Mouse (Mus musculus) MEL (cell line): ENCODE results near the gene Slc35b1. TPM values are rescaled to one million over a fixed set of nuclear protein-coding genes. Genes with fewer than 3 reads are reported as not detected.
A peak's percentile ranks its signal among the peaks of the same experiment; 100 is the strongest.

ENCODE experiments used
- DNase-seq: peaks from one replicate; pipeline ENCODE4 v3.0.0; 2011; ENCODE audit warnings: low read depth, low spot score
- H3K27ac ChIP-seq: 2 replicates; pipeline ENCODE4 v1.5.1; 2012; ENCODE audit warnings: low read depth, mild to moderate bottlenecking, control low read depth, low read length, moderate library complexity; ENCODE audit not compliant: control insufficient read depth
- H3K27me3 ChIP-seq, 2 experiments: fragments of 150-350 bp in 1 of 2; sonication (generic) in 1 of 2; 2 replicates each; pipeline ENCODE4 v1.6.1; 2012; ENCODE audit warnings: low read length in 2 of 2, mild to moderate bottlenecking in 2 of 2, improper control_type of control experiment in 1 of 2, moderate library complexity in 1 of 2; ENCODE audit not compliant: insufficient read depth in 2 of 2, control insufficient read depth in 1 of 2
- H3K36me3 ChIP-seq, 2 experiments: 2 replicates each; pipeline ENCODE4 v1.6.1; 2012 to 2014; ENCODE audit warnings: low read length in 2 of 2, improper control_type of control experiment in 1 of 2, inconsistent platforms in 1 of 2, mild to moderate bottlenecking in 1 of 2; ENCODE audit not compliant: insufficient read depth in 2 of 2, control insufficient read depth in 1 of 2
- H3K4me1 ChIP-seq, 2 experiments: fragments of 150-350 bp in 1 of 2; sonication (generic) in 1 of 2; 2 replicates each; pipeline ENCODE4 v1.6.1; 2012; ENCODE audit warnings: low read length in 2 of 2, improper control_type of control experiment in 1 of 2, mild to moderate bottlenecking in 1 of 2; ENCODE audit not compliant: insufficient read depth in 2 of 2, control insufficient read depth in 1 of 2
- H3K4me3 ChIP-seq, 2 experiments: fragments of 150-350 bp in 1 of 2; sonication (generic) in 1 of 2; 2 replicates each; pipeline ENCODE4 v1.5.1; 2012; ENCODE audit warnings: low read depth in 2 of 2, low read length in 2 of 2, mild to moderate bottlenecking in 2 of 2, moderate library complexity in 2 of 2, control low read depth in 1 of 2, improper control_type of control experiment in 1 of 2; ENCODE audit not compliant: control insufficient read depth in 1 of 2, insufficient read depth in 1 of 2
- H3K79me2 ChIP-seq: 2 replicates; pipeline ENCODE4 v1.6.1; 2012; ENCODE audit warnings: mild to moderate bottlenecking, low read length, moderate library complexity; ENCODE audit not compliant: control insufficient read depth, poor library complexity, insufficient read depth
- H3K9ac ChIP-seq: 2 replicates; pipeline ENCODE4 v1.6.1; 2012; ENCODE audit warnings: low read depth, mild to moderate bottlenecking, control low read depth, low read length, moderate library complexity; ENCODE audit not compliant: control insufficient read depth, poor library complexity, severe bottlenecking
- H3K9me3 ChIP-seq: fragments of 150-350 bp; sonication (generic); replicated peaks from 2 replicates; pipeline ENCODE4 v1.6.1; 2012; ENCODE audit warnings: mild to moderate bottlenecking, low read length, improper control_type of control experiment, moderate library complexity; ENCODE audit not compliant: insufficient read depth
- BHLHE40 ChIP-seq: IDR thresholded peaks from 2 replicates; pipeline ENCODE4 v1.6.1; 2012; ENCODE audit warnings: low read depth, mild to moderate bottlenecking, inconsistent platforms, low read length, improper control_type of control experiment, borderline replicate concordance
- CHD1 ChIP-seq: IDR thresholded peaks from 2 replicates; pipeline ENCODE4 v1.6.1; 2012; ENCODE audit warnings: low read depth, mild to moderate bottlenecking, inconsistent platforms, low read length, improper control_type of control experiment
- CHD2 ChIP-seq: IDR thresholded peaks from 2 replicates; pipeline ENCODE4 v1.6.1; 2011; ENCODE audit warnings: low read length, improper control_type of control experiment
- CTCF ChIP-seq, 3 experiments: IDR thresholded peaks in 2 of 3; conservative IDR thresholded peaks in 1 of 3; 2 replicates each; pipeline ENCODE4 v1.5.1; 2011 to 2012; ENCODE audit warnings: low read length in 3 of 3, low read depth in 2 of 3, mild to moderate bottlenecking in 2 of 3, improper control_type of control experiment in 1 of 3, inconsistent platforms in 1 of 3, mixed read lengths in 1 of 3, moderate library complexity in 1 of 3; ENCODE audit not compliant: control insufficient read depth in 1 of 3, insufficient read depth in 1 of 3, poor library complexity in 1 of 3, severe bottlenecking in 1 of 3
- E2F4 ChIP-seq: IDR thresholded peaks from 2 replicates; pipeline ENCODE4 v1.6.1; 2011; ENCODE audit warnings: low read depth, low read length, improper control_type of control experiment, borderline replicate concordance
- ELF1 ChIP-seq: IDR thresholded peaks from 2 replicates; pipeline ENCODE4 v1.6.1; 2014; ENCODE audit warnings: low read depth, mild to moderate bottlenecking, inconsistent platforms, low read length, improper control_type of control experiment, moderate library complexity
- EP300 ChIP-seq, 2 experiments: IDR thresholded peaks; 2 replicates each; pipeline ENCODE4 v1.6.1; 2011; ENCODE audit warnings: improper control_type of control experiment in 2 of 2, low read length in 2 of 2, low read depth in 1 of 2, mild to moderate bottlenecking in 1 of 2
- ETS1 ChIP-seq: IDR thresholded peaks from 2 replicates; pipeline ENCODE4 v1.6.1; 2012; ENCODE audit warnings: low read depth, mild to moderate bottlenecking, inconsistent platforms, low read length, improper control_type of control experiment, moderate library complexity
- GATA1 ChIP-seq: IDR thresholded peaks from 2 replicates; pipeline ENCODE4 v1.6.1; 2011; ENCODE audit warnings: low read depth, low read length, improper control_type of control experiment
- HCFC1 ChIP-seq: IDR thresholded peaks from 2 replicates; pipeline ENCODE4 v1.6.1; 2012; ENCODE audit warnings: low read depth, mild to moderate bottlenecking, inconsistent platforms, low read length, improper control_type of control experiment, moderate library complexity
- JUND ChIP-seq: IDR thresholded peaks from 2 replicates; pipeline ENCODE4 v1.6.1; 2011; ENCODE audit warnings: low read depth, mild to moderate bottlenecking, improper control_type of control experiment, low read length
- KAT2A ChIP-seq: conservative IDR thresholded peaks from 2 replicates; pipeline ENCODE4 v1.6.1; 2012; ENCODE audit warnings: low read depth, low read length, improper control_type of control experiment, inconsistent platforms
- MAFK ChIP-seq: IDR thresholded peaks from 2 replicates; pipeline ENCODE4 v1.6.1; 2011; ENCODE audit warnings: low read depth, mild to moderate bottlenecking, low read length, improper control_type of control experiment, borderline replicate concordance
- MAX ChIP-seq: IDR thresholded peaks from 2 replicates; pipeline ENCODE4 v1.6.1; 2011; ENCODE audit warnings: low read length, improper control_type of control experiment
- MAZ ChIP-seq: IDR thresholded peaks from 2 replicates; pipeline ENCODE4 v1.6.1; 2012; ENCODE audit warnings: low read depth, mild to moderate bottlenecking, inconsistent platforms, low read length, improper control_type of control experiment
- MEF2A ChIP-seq: IDR thresholded peaks from 2 replicates; pipeline ENCODE4 v1.6.1; 2014; ENCODE audit warnings: low read depth, mild to moderate bottlenecking, inconsistent platforms, low read length, improper control_type of control experiment; ENCODE audit not compliant: poor library complexity, insufficient replicate concordance, severe bottlenecking; ENCODE audit errors: extremely low read depth
- MXI1 ChIP-seq: IDR thresholded peaks from 2 replicates; pipeline ENCODE4 v1.6.1; 2011; ENCODE audit warnings: mild to moderate bottlenecking, low read depth, low read length, improper control_type of control experiment
- MYB ChIP-seq: IDR thresholded peaks from 2 replicates; pipeline ENCODE4 v1.6.1; 2011; ENCODE audit warnings: mild to moderate bottlenecking, low read depth, low read length, improper control_type of control experiment
- MYC ChIP-seq: IDR thresholded peaks from 2 replicates; pipeline ENCODE4 v1.6.1; 2011; ENCODE audit warnings: low read depth, mild to moderate bottlenecking, low read length, improper control_type of control experiment, moderate library complexity
- NELFE ChIP-seq: IDR thresholded peaks from 2 replicates; pipeline ENCODE4 v1.6.1; 2011; ENCODE audit warnings: low read depth, low read length, improper control_type of control experiment
- NRF1 ChIP-seq: IDR thresholded peaks from 2 replicates; pipeline ENCODE4 v1.6.1; 2014; ENCODE audit warnings: low read depth, mild to moderate bottlenecking, inconsistent platforms, low read length, improper control_type of control experiment, moderate library complexity; ENCODE audit not compliant: poor library complexity, insufficient read depth, severe bottlenecking
- POLR2A ChIP-seq, 2 experiments: IDR thresholded peaks; 2 replicates each; pipeline ENCODE4 v1.6.1; 2011 to 2012; ENCODE audit warnings: low read length in 2 of 2, mild to moderate bottlenecking in 2 of 2, control low read depth in 1 of 2, improper control_type of control experiment in 1 of 2, low read depth in 1 of 2, moderate library complexity in 1 of 2; ENCODE audit not compliant: control insufficient read depth in 1 of 2, insufficient read depth in 1 of 2, poor library complexity in 1 of 2
- POLR2AphosphoS5 ChIP-seq: IDR thresholded peaks from 2 replicates; pipeline ENCODE4 v1.6.1; 2012; ENCODE audit warnings: low read depth, borderline replicate concordance, mild to moderate bottlenecking, inconsistent platforms, low read length, moderate library complexity, mixed read lengths
- RCOR1 ChIP-seq: IDR thresholded peaks from 2 replicates; pipeline ENCODE4 v1.6.1; 2012; ENCODE audit warnings: low read depth, mild to moderate bottlenecking, inconsistent platforms, low read length, improper control_type of control experiment
- SIN3A ChIP-seq: IDR thresholded peaks from 2 replicates; pipeline ENCODE4 v1.6.1; 2012; ENCODE audit warnings: low read length, improper control_type of control experiment, inconsistent platforms
- SMC3 ChIP-seq: IDR thresholded peaks from 2 replicates; pipeline ENCODE4 v1.6.1; 2011; ENCODE audit warnings: low read depth, low read length, improper control_type of control experiment
- TAL1 ChIP-seq: IDR thresholded peaks from 2 replicates; pipeline ENCODE4 v1.6.1; 2012; ENCODE audit warnings: mild to moderate bottlenecking, inconsistent platforms, low read length, moderate library complexity, mixed read lengths
- TBP ChIP-seq: IDR thresholded peaks from 2 replicates; pipeline ENCODE4 v1.8.0; 2011; ENCODE audit warnings: low read depth, low read length, improper control_type of control experiment
- TCF12 ChIP-seq: IDR thresholded peaks from 2 replicates; pipeline ENCODE4 v1.6.1; 2014; ENCODE audit warnings: low read depth, mild to moderate bottlenecking, inconsistent platforms, low read length, improper control_type of control experiment, moderate library complexity
- UBTF ChIP-seq: IDR thresholded peaks from 2 replicates; pipeline ENCODE4 v1.6.1; 2012; ENCODE audit warnings: low read depth, mild to moderate bottlenecking, inconsistent platforms, low read length, improper control_type of control experiment, moderate library complexity, borderline replicate concordance; ENCODE audit not compliant: insufficient read depth
- USF1 ChIP-seq: IDR thresholded peaks from 2 replicates; pipeline ENCODE4 v1.6.1; 2014; ENCODE audit warnings: low read depth, mild to moderate bottlenecking, inconsistent platforms, low read length, improper control_type of control experiment, moderate library complexity
- USF2 ChIP-seq, 2 experiments: IDR thresholded peaks; 2 replicates each; pipeline ENCODE4 v1.6.1; 2011 to 2012; ENCODE audit warnings: improper control_type of control experiment in 2 of 2, low read length in 2 of 2, borderline replicate concordance in 1 of 2, inconsistent platforms in 1 of 2, low read depth in 1 of 2, mild to moderate bottlenecking in 1 of 2; ENCODE audit not compliant: insufficient read depth in 1 of 2
- ZKSCAN1 ChIP-seq: IDR thresholded peaks from 2 replicates; pipeline ENCODE4 v1.6.1; 2012; ENCODE audit warnings: low read depth, mild to moderate bottlenecking, inconsistent platforms, low read length, improper control_type of control experiment, moderate library complexity
- ZMIZ1 ChIP-seq: IDR thresholded peaks from 2 replicates; pipeline ENCODE4 v1.6.1; 2012; ENCODE audit warnings: low read depth, mild to moderate bottlenecking, inconsistent platforms, low read length, improper control_type of control experiment, moderate library complexity
- ZNF384 ChIP-seq: IDR thresholded peaks from 2 replicates; pipeline ENCODE4 v1.6.1; 2012; ENCODE audit warnings: low read depth, mild to moderate bottlenecking, inconsistent platforms, low read length, improper control_type of control experiment
- polyA plus RNA-seq, 2 experiments: library from polyadenylated mRNA; stranded (reverse) in 1 of 2; unstranded in 1 of 2; fragments of >175 nt in 1 of 2; fragments of >200 nt in 1 of 2; gene quantifications; 2 replicates each; pipeline versions ENCODE4 v1.2.1 to v1.2.4; 2012; ENCODE audit warnings: low replicate concordance in 2 of 2, low read depth in 1 of 2; ENCODE audit not compliant: insufficient read length in 2 of 2, insufficient read depth in 1 of 2, missing spikeins in 1 of 2
- total RNA-seq: library from RNA; depleted of rRNA; stranded (reverse); fragments of 300-350 nt; gene quantifications from 2 replicates; pipeline ENCODE4 v1.2.3, GENCODE M21; 2012; rRNA removed

The Slc35b1 gene
- total RNA-seq (51.8 and 59.1 TPM in 2 replicates), polyA plus RNA-seq (10 to 100 TPM in 1 of 2 experiments, not detected in 1; 82.4 TPM)

DNA sequence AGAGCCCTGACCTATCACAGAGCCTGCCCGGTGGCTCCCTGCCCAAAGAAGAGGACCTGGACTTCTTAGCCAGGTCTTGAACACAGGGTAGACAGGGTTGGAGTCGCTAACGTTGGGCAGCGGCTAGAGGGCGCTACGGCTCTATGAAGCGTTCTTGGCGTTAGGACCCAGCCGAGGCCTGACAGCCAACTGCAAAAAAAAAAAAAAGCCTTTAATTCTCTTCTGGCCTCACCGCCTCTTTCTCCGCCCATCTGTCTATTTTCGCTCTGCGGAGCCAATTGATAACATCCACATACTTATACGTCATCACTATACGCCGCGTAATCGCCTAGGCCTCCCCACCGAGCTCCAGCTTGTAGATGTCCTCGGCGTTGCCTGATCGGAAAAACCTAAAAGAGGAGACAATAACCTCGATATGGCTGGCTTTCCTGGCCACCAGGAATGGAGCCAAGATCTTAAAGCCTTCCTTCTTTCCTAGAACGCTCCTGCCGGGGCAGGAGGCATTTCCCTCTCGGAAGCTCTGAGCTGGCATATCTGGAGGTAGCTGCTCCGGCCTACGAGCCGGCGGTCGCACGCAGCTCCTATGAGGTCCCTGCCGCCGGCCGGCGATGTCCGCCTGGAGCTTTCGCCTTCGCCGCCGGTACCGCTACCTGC, at the start of gene Slc35b1:
Slc35b1 (plus strand) TSS at position 374 of the 654 bp plus-strand sequence.
- Histone ChIP-seq H3K27me3 (no peaks in the 10 kb centered on the region), H3K4me3 (peak within 1 kb of the TSS; percentile 57 to 96), H3K27ac (peak within 1 kb of the TSS; percentile 96), H3K9ac (peak within 1 kb of the TSS; percentile 93), H3K9me3 (no peaks in the 10 kb centered on the region), H3K79me2 (peaks cover 14% of the 10 kb centered on the region), H3K4me1 (peaks cover 4 to 12% of the 10 kb centered on the region in 2 experiments; a peak in 3 of 4 replicates), H3K36me3 (peaks cover 3 to 15% of the 10 kb centered on the region in 2 experiments)
- DNase-seq, result peak; percentile 100
- TF ChIP-seq CTCF (IDR thresholded peaks at IDR 0.05 in 2 of 3, conservative IDR thresholded peaks at IDR 0.05 in 1 of 3; ENCODE audit: control insufficient read depth in 1 of 3, insufficient read depth in 1 of 3, low read depth in 2 of 3, low read length in 3 of 3, poor library complexity in 1 of 3, severe bottlenecking in 1 of 3) (peak; percentile 75 to 98 (median 95)), SMC3 (peak; percentile 79), NELFE (peak; percentile 65; the same call in 1 of the 2 replicates), CHD1 (no peak), UBTF (no peak), KAT2A (peak; percentile 83), NRF1 (peak; percentile 15; the same call in 1 of the 2 replicates), TAL1 (peak; percentile 60; the same call in 1 of the 2 replicates), TCF12 (no peak; the same call in 1 of the 2 replicates), EP300 (IDR thresholded peaks at IDR 0.05; ENCODE audit: low read depth in 1 of 2, low read length in 2 of 2) (peak in 1 of 2 experiments; percentile 83; a peak in 2 of 4 replicates), MXI1 (peak; percentile 14), JUND (no peak), POLR2A (IDR thresholded peaks at IDR 0.05; ENCODE audit: control insufficient read depth in 1 of 2, insufficient read depth in 1 of 2, low read depth in 1 of 2, low read length in 2 of 2, poor library complexity in 1 of 2) (peak in 1 of 2 experiments; percentile 63; a peak in 2 of 4 replicates), ZMIZ1 (no peak), TBP (peak; percentile 48), MAZ (peak; percentile 45; the same call in 1 of the 2 replicates), BHLHE40 (no peak), ZKSCAN1 (peak; percentile 16; the same call in 1 of the 2 replicates), POLR2AphosphoS5 (no peak), MYC (peak; percentile 78), MYB (no peak; the same call in 1 of the 2 replicates), GATA1 (peak; percentile 93; the same call in 1 of the 2 replicates), ZNF384 (peak; percentile 99), MEF2A (no peak), USF2 (IDR thresholded peaks at IDR 0.05; ENCODE audit: borderline replicate concordance in 1 of 2, insufficient read depth in 1 of 2, low read depth in 1 of 2, low read length in 2 of 2) (no peak), USF1 (no peak), RCOR1 (no peak), E2F4 (no peak; the same call in 1 of the 2 replicates), MAX (peak; percentile 100), SIN3A (peak; percentile 95), HCFC1 (peak; percentile 91), ELF1 (no peak), CHD2 (no peak), ETS1 (peak; percentile 4; the same call in 1 of the 2 replicates), MAFK (no peak)
